In the genomic region with DNA sequence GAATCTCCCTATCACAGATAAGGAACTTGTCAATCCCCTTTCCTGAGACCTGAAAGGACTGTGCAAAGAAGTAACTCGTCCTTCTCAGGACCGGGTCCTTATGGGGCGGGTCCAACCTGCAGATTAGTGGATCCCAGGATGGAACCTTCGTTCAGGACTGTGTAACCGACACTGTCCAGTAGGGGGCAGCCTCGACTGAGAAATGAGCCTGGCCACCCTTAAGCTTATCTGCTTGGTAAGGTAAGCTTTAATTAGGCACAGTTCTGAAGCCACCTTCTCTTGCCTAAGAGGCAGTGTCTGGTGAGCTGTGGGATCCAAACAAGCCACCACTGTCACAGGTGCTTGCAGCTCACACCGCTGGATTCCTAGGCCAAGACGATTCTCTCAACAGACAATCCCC, we compare ENCODE assay signal across 9 mouse cellular contexts. TPM values are rescaled to one million over a fixed set of nuclear protein-coding genes. Genes with fewer than 3 reads are reported as not detected.
DNase-seq lines count a peak whose midpoint lies in the region; ATAC-seq and TF ChIP-seq lines count a peak whose summit lies in the region.
"Had no signal": no experiment of that assay in that cellular context is flagged by ENCODE, and none has a peak within 500 bp of the region (broad histone marks: within the 10 kb centered on the region; RNA-seq: fewer than 3 reads in every experiment).

No protein-coding gene starts in this region.

- H3K36me3 ChIP-seq in forebrain, postnatal 0 days (ENCODE audit: insufficient read depth): no peaks in the 10 kb centered on the region
- H3K36me3 ChIP-seq in hindbrain, embryonic 11.5 days (ENCODE audit: control insufficient read depth, insufficient read depth, low read length): no peaks in the 10 kb centered on the region

- H3K27ac ChIP-seq in forebrain, postnatal 0 days (ENCODE audit: low read depth, low read length): no peak overlapping the region
- no peak overlapping the region for H3K27ac ChIP-seq in hindbrain, embryonic 11.5 days (ENCODE audit: low read depth, low read length)
- H3K27ac ChIP-seq: macrophage had no signal

- no peaks in the 10 kb centered on the region for H3K9me3 ChIP-seq in forebrain, postnatal 0 days (ENCODE audit: low read length)
- H3K9me3 ChIP-seq in hindbrain, embryonic 11.5 days (ENCODE audit: control insufficient read depth, low read length): no peaks in the 10 kb centered on the region

- no peaks in the 10 kb centered on the region for H3K27me3 ChIP-seq in forebrain, postnatal 0 days (ENCODE audit: insufficient read depth, low read length)
- H3K27me3 ChIP-seq in hindbrain, embryonic 11.5 days (ENCODE audit: control insufficient read depth, insufficient read depth, low read length): no peaks in the 10 kb centered on the region

- DNase-seq in MN1 (ENCODE audit: low spot score): peak; percentile 80
- DNase-seq in cerebellum, adult 11-12 months: peak; percentile 40
- DNase-seq in forebrain, postnatal 0 days: peak; percentile 85
- peak; percentile 90 for DNase-seq in hindbrain, embryonic 11.5 days (ENCODE audit: low spot score)
- DNase-seq in layer of hippocampus, adult 9-11 months: peak; percentile 31
- peak; percentile 89 for DNase-seq in lung, postnatal 10 days
- peak; percentile 84 for DNase-seq in retina, postnatal 7 days (ENCODE audit: low read depth, low spot score)
- peak; percentile 73 for DNase-seq in urinary bladder, adult 2 months (ENCODE audit: low spot score)

- H3K4me3 ChIP-seq in forebrain, postnatal 0 days (ENCODE audit: low read depth, low read length): no peak overlapping the region
- H3K4me3 ChIP-seq in hindbrain, embryonic 11.5 days (ENCODE audit: low read depth, low read length): no peak overlapping the region

- TF ChIP-seq CTCF in forebrain, postnatal 0 days (IDR thresholded peaks at IDR 0.05; ENCODE audit: low read depth): peak; percentile 98

- WGBS in forebrain, postnatal 0 days: 10% methylated on average over 8 of the region's 8 CpGs
- 19% methylated on average over 8 of the region's 8 CpGs for WGBS in hindbrain, embryonic 11.5 days

- peak; percentile 27; the same call in 1 of the 2 replicates for ATAC-seq in forebrain, postnatal 0 days
- no peak for ATAC-seq in hindbrain, embryonic 11.5 days (ENCODE audit: low FRiP score)

- H3K4me2 ChIP-seq in forebrain, postnatal 0 days (ENCODE audit: low read depth): no peak overlapping the region
- no peak overlapping the region for H3K4me2 ChIP-seq in hindbrain, embryonic 11.5 days (replicated peaks; ENCODE audit: low read depth, low read length)

- H3K9ac ChIP-seq in forebrain, postnatal 0 days: no peak overlapping the region
- no peak overlapping the region for H3K9ac ChIP-seq in hindbrain, embryonic 11.5 days (ENCODE audit: low read depth, low read length)

- H3K4me1 ChIP-seq in forebrain, postnatal 0 days (ENCODE audit: insufficient read depth): no peaks in the 10 kb centered on the region
- H3K4me1 ChIP-seq in hindbrain, embryonic 11.5 days (replicated peaks; ENCODE audit: control insufficient read depth, insufficient read depth, low read length): no peaks in the 10 kb centered on the region

RNA-seq across cellular contexts. Expression of a gene that starts 24.8 kb away (rescaled TPM):
- total RNA-seq in forebrain, postnatal 0 days (2014; rRNA removed): not detected in 2 replicates
- 0.36 TPM in 1 of 2 replicates, not detected in the other for polyA plus RNA-seq in forebrain, postnatal 0 days (2015; fragmentation: Nextera tagmentation; extraction: Ambion mirVana)
- not detected in 2 replicates for polyA plus RNA-seq in hindbrain, embryonic 11.5 days (2014; fragmentation: Nextera tagmentation; extraction: Ambion mirVana)
- polyA plus RNA-seq in urinary bladder, adult 2 months (2012; rRNA removed): not detected in 2 replicates
- polyA plus RNA-seq: macrophage had no signal

RNA-seq across cellular contexts. Expression of a gene that starts 34.8 kb away (rescaled TPM):
- 11.0 and 11.5 TPM in 2 replicates for total RNA-seq in forebrain, postnatal 0 days (2014; rRNA removed)
- 19.1 and 22.4 TPM in 2 replicates for polyA plus RNA-seq in forebrain, postnatal 0 days (2015; fragmentation: Nextera tagmentation; extraction: Ambion mirVana)
- 9.7 and 10.8 TPM in 2 replicates for polyA plus RNA-seq in hindbrain, embryonic 11.5 days (2014; fragmentation: Nextera tagmentation; extraction: Ambion mirVana)
- 54.6 and 76.8 TPM in 2 replicates for polyA plus RNA-seq in urinary bladder, adult 2 months (2012; rRNA removed)

Comparison
In these comparisons a context has a peak if more than half of its experiments do, and no peak if none do; other contexts are left out.
1. DNase-seq: peak in every context shown above with its lines; median percentile 90 in hindbrain, embryonic 11.5 days; 89 in lung, postnatal 10 days; 85 in forebrain, postnatal 0 days; 84 in retina, postnatal 7 days; 80 in MN1; 73 in urinary bladder, adult 2 months; 40 in cerebellum, adult 11-12 months; 31 in layer of hippocampus, adult 9-11 months.